Mouse (Mus musculus): ENCODE data around the gene Wtip.
"Not testable (repeated sequence)": the region's sequence is repeated elsewhere in the genome, so short reads cannot be mapped to it uniquely, and the experiment has no call there.

Wtip gene

GRCm38 (mm10) chr7:34133117-34133762 is at the start of gene Wtip:
Wtip (minus strand) TSS chr7:34133268.
- peak; percentile 41 for DNase-seq

- not testable (repeated sequence) for DNase-seq
Observed at GRCm38 (mm10) chr7:34176241-34176640, 43.2 kb upstream of the Wtip start.

DNA sequence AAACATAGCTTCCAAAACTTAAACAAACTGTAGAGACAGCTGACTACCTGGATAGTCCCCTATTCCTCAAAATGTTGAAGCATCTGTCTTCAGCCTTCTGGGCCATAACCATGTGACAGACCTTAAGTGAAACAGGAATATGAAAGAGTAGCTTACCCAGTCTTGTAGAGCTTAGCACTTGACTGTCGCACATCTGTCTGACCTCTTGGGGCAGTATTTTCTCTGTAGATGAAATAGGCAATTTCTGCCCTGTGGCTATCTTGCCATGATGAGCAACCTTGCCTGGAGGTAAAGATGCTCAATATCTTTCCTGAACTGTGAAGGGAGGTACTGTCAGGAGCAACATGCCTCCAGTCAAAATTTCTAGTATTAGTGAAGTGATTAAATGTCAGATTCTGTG is 39.2 kb upstream of the Wtip start:
- DNase-seq = no peak

- no peak for DNase-seq
Observed at GRCm38 (mm10) chr7:34169454-34169853, 36.4 kb upstream of the Wtip start, which contains the start of gene Uba2. Uba2 (minus strand) TSS chr7:34169599.

DNA sequence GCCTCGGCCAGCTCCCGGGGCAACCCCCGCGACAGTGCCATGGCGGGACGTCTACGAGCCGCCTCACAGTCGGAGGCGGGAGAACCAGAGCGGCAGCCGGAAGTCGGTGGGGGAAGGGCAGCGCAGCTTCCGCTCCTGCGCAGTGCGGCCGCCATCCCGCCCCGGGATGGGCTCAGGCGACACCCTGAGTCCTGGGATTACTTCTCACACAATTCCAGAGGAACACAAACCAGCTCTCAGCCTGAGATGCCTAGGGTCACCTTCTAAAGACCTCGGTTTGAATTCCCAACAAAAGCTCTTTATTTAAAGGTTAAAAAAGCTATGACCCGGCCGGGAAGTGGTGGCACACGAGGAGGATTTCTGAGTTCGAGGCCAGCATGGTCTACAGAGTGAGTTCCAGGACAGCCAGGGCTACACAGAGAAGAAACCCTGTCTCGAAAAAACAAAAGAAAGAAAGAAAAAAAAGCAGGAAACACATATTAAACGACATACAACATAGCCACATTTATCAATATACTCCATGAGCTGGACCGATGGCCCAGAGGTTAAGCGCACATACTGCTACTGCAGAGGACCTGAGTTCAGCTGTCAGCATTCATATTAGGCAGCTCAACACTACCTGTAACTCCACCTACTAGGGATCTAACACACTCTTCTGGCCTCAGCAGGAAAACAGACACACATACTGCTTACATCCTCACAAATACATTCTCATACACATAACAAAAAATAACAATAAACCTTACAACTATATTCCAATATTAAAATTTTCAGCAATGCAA is 35.6 kb upstream of the Wtip start:
- DNase-seq = peak; percentile 94

GRCm38 (mm10) chr7:34167766-34168469 is 34.9 kb upstream of the Wtip start:
- no peak for DNase-seq

DNA sequence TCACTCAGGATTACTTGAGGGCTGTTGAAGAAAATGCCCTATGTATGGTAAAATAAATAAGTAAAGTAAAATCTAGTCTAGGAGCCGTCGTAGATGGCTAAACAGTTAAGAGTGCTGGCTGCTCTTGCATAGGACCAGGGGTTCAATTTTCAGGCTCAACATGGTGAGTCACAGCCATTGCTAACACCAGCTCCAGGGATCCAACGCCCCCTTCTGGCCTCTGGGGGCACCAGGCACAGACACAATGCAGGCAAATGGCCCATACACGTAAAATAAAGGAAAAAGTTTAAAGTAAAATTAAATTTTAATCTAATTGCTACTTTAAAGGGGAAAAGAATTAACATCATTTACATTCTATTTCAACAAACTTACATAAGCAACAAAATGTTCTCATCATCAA is 33.8 kb upstream of the Wtip start:
- DNase-seq = peak; percentile 62

- DNase-seq = no peak
Observed at GRCm38 (mm10) chr7:34165999-34166398, 32.9 kb upstream of the Wtip start.

GRCm38 (mm10) chr7:34164671-34165070 is 31.6 kb upstream of the Wtip start:
- no peak for DNase-seq

DNA sequence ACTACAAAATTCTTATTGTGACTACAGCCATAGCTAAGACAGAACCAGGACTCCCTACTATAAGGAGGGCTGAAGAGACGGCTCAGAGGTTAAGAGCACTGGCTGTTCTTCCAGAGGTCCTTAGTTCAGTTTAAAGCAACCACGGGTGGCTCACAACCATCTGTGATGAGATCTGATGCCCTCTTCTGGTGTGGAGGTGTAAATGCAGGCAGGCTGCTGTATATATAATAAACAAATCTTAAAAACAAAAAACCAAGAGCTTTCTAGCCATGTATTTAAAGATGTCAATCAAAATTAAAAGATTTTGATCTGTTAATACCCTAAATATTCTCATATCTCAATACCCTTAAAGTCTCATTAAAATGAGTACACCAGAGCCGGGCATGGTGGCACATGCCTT is 26.1 kb upstream of the Wtip start:
- no peak for DNase-seq

DNA sequence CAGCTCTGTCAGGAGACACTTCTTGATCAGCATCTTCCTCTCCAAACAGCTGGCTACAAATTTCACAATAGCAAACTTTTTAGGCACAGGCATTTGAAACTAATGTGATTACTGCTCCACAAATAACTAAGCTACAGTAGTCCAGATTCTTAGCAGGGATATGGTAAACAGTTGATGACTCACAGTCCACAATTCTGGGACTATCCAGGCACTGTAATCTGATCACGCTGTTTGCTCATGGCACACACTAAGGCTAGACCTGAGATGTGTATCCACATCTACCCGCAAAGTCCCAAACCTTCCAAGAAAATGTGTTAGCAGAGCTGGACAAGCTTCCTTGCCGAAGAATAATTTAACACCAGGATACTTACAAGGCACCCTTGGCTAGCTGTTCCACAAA is 24.9 kb upstream of the Wtip start:
- DNase-seq = no peak

DNA sequence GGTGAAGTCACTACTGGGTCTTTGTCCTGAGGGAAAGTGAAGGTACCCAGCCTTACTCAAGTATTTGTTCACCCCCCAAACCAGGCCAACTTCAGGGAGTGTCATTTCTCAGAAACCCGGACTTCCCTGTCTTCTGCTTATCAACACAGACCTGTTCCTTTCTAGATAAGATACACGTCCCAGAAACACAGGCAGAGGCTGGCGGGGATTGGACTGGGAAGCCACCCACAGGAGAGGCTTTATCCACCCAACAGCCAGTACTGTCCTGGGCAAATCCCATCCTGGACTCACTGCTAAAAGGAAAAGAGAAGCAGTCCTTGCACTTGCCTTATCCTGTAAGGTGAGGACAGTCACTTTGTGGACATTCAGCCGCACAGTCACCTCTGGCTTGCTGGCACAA is 14.1 kb upstream of the Wtip start:
- no peak for DNase-seq

- DNase-seq = no peak
Observed at GRCm38 (mm10) chr7:34141123-34141522, 8.1 kb upstream of the Wtip start.

- DNase-seq = no peak
Observed at GRCm38 (mm10) chr7:34139493-34139892, 6.4 kb upstream of the Wtip start.

DNA sequence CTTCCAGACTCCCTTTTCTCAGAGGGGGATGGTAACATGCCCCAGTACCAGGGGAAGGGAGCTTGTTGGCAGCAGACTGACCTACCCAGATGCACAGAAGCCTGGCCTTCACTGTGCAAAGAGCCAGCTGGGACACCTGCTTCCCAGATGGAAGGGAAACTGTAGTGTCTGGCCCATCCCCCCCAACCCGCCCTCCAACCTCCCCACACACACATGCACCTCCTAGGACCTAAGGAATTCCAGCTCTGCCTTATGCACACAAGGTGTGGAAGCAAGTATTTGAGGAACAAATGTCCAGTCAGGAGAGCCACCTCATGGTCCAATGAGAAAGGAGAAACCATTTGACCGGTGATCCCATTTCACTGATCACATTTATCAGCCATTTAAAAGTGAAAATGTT is 1.3 kb upstream of the Wtip start:
- no peak for DNase-seq

DNA sequence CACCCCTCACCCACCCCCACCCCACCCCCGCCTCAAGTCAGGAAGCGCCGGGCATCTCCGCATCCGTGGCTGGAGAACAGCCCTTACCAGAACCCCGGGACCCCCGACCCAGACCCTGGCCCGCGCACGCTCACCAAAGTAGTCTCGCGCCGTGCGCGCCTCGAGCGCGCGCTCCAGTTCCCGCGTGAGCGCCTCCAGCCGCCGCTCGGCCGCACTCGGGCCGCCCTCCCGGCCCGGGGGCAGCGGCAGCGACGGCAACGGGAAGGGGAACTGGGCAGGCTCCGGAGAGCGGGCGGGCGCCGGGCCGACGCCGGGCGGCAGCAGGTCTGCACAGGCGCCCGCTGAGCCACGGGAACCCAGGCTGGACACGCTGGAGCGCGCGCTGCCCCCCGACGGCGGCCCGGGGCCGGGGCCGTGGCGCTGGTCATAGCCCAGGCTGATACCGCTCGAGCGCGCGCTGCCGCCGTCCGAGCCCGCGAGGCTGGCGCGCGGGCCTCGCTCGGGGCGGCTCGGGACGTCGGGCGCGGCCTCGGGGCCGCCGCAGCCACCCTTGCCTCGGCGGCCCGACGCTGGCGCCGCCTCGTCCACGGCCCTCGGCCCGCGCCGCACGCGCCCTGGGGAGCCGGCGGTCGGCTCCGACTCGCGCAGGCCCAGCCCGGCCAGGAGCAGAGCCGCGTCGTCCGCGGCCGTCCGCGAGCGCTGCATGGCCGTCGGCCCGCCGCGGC is 551 bp downstream of the Wtip start:
- peak; percentile 16 for DNase-seq

DNA sequence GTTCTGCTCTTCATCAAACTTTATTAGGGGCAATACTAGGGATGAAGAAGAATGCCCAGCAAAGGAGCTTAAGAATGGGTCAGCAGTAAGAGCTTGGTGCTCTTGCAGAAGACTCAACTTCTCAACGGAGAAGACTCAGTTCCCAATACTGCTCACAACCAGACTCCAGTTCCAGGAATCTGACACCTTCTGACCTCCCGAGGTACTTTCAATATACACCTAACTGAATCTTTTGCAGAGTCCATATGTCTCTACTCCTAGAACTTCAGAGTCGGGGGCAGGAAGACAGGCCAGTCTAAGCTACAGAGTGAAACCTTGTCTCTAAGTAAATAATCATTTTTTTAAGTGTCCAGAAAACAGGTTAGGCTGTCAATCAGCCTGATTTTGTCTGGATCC is 1.1 kb downstream of the Wtip start:
- no peak for DNase-seq

GRCm38 (mm10) chr7:34131118-34131517 is 1.9 kb downstream of the Wtip start:
- no peak for DNase-seq

- no peak for DNase-seq
Observed at GRCm38 (mm10) chr7:34126291-34126690, 6.8 kb downstream of the Wtip start.

DNA sequence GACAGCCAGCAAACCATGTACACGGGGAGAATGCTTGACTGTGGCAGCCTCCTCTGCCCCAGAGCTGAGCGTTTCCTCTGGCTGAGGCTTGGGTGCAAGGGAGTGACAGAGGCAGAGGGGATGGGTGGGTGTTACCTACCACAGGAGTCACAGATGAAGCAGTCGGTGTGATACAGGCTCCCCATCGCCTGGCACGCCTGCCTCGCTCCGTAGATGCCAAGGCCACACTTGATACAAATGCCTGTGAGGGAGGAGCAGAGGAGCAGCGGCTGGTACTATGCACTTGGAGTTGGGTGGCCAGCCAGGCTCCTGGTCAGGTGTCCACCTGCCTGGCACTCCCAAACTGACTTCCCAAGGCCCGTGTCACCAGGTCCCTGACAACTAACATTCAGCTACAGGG is 7.7 kb downstream of the Wtip start:
- DNase-seq = no peak

GRCm38 (mm10) chr7:34122987-34123720 is 9.9 kb downstream of the Wtip start:
- no peak for DNase-seq

DNA sequence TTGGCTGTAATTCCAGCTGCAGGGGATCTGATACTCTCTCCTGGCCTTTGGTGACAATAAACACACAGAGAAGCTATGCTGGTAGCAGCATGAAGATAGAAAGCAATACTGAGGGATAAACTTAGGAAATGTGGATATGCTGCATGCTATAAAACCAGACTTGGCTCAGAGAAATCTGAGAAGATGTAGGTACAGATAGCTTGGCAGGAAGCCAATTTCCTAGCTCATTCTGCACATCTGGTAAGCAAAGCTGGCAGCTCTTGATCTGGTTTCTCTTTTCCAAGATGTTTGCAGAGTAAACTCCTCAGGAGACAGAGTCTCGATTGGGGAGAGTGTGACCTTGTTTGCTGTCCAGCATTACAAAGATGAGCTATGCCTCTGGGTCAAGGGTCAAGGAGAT is 12.4 kb downstream of the Wtip start:
- not testable (repeated sequence) for DNase-seq

DNA sequence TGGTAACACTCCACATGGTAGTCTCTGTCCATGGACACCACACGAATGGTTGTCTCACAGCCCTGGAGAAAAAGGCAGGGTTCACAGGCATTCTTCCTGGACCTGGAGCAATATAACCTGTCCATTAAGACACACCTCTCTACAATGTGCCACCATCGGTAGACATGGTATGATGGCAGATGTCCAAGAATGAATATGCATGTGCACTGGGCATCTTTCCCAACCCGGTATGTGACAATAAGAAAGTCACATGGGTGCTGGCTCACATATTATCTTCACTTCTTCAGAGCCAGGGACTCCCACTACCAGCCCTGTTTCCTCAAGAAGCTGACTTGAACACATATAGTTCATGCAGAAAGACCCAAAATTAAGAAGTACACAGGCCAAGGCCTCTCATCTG is 16.5 kb downstream of the Wtip start:
- DNase-seq = no peak
